Mouse (Mus musculus) heart, postnatal 0 days (tissue): ENCODE results near the gene Dusp18.

Experiments used
- CTCF ChIP-seq: IDR thresholded peaks from 2 replicates; pipeline ENCODE4 v1.5.1; 2016; ENCODE audit warnings: antibody characterized with exemption, control low read depth, low read depth
- EP300 ChIP-seq: IDR thresholded peaks from 2 replicates; pipeline ENCODE4 v1.6.1; 2016; ENCODE audit warnings: antibody characterized with exemption, low read depth

DNA sequence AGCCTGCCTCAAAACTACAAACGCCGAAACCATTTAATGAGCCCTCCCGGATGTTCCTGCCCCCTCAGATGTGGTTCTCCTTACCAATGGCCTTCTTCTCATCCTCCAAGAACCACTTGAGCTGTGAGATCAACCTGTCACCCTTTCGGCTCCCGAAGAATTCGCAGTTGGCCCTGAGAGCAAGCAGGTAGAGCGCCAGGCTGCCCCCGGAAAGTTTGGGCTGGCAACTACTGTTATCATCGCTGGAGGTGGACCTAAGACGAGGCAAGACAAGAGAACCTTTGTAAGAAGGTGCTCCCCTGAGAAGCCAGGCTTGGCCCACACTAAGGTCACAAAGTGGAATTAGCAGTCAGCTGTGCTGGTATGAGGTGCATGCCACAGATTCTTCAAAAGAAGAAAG lies 30.9 kb downstream of the Dusp18 start:
- TF ChIP-seq CTCF = no peak
- TF ChIP-seq EP300 = no peak
